Mouse (Mus musculus) neutrophil, adult 59 days (primary cell): ENCODE results near the gene Slc26a5. TPM values are rescaled to one million over a fixed set of nuclear protein-coding genes. Genes with fewer than 3 reads are reported as not detected.

Source experiments
- total RNA-seq, 2 experiments: library from RNA; stranded (reverse); gene quantifications; 1 replicate in 1 of 2; 2 replicates in 1 of 2; pipeline ENCODE4 v1.2.4; 2023

Gene Slc26a5
- total RNA-seq: not detected

DNA sequence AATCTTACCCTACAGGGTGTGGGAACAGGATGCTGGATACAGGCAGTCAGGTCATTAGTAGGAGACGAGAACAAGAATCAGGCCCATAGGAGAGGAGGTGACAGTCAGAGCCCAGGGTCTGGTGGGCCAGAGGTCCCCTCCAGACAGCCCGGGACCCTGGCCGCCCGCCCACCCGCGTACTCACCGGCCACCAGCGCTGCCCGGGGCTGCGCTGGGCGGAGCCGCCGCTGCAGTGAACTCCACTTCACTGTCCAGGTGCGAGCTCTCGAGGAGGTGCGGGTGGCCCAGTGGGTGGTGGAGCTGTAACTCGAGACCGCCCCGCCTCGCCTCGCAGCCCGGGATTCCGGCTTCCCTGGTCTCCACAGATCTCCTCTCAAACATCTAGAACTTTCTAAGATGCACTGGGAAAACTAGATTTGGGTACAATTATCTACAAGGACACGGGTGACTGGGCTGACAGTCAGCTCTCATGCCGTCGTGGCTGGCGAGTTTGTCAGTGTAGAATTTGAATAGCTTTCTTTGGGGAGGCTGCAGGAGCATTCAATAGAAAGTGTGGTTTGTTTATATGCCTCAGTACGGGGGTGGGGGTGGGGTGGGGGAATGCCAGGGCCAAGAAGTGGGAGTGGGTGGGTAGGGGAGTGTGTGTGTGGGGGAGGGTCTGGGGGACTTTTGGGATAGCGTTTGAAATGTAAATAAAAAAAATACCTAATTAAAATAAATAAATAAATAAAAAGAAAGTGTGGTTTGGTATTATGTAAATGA, at the start of gene Slc26a5:
Gene Slc26a5, minus strand, starts transcription at position 259 of the 762 bp plus-strand sequence.

DNA sequence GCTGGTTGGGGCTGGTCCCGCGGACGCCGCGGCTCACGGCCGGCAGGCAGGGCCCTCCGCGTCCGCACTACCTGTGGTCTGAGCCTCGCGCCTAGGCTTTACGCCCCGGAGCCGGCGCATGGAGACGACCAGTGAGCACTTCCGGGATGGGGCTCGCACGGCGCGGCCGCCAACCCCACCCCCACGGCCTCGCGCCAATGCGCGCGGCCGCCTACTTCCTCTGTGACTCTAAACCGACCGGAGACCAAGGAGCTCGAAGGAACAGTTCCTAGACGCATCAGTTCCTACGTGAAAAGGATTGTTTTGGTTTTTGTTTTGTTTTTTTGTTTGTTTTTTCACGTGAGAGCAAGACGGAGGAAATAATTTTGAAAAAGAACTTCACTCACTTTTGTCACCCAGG, 80.4 kb downstream of the Slc26a5 start, which contains the start of the genes Dnajc2 and Psmc2:
Gene Dnajc2, minus strand, starts transcription at position 199 of the 400 bp plus-strand sequence.
Gene Psmc2, plus strand, starts transcription at position 231 of the 400 bp plus-strand sequence.

Other genes with a start within 250 kb of the Slc26a5 start
- gene Fbxl13, start 220.0 kb downstream of the Slc26a5 start, total RNA-seq: not detected
- gene Armc10, start 219.8 kb downstream of the Slc26a5 start, total RNA-seq: 10 to 100 TPM; 11.4 to 12.4 TPM
- gene Napepld, start 164.2 kb downstream of the Slc26a5 start, total RNA-seq: 1 to 10 TPM in 1 of 2 experiments, under 1 TPM in 1; 0.60 to 1.1 TPM
- 10 to 100 TPM; 39.0 to 53.9 TPM for gene Pmpcb, start 128.5 kb downstream of the Slc26a5 start, total RNA-seq
- gene Dnajc2, start 80.4 kb downstream of the Slc26a5 start, total RNA-seq: 10 to 100 TPM; 21.3 to 23.0 TPM
- 10 to 100 TPM; 52.6 to 63.2 TPM for gene Psmc2, start 80.3 kb downstream of the Slc26a5 start, total RNA-seq